Mouse (Mus musculus) gastrocnemius, postnatal 14 days (tissue): ENCODE data around the gene Stard3. TPM values are rescaled to one million over a fixed set of nuclear protein-coding genes. Genes with fewer than 3 reads are reported as not detected.
"Not testable (repeated sequence)": the region's sequence is repeated elsewhere in the genome, so short reads cannot be mapped to it uniquely, and the experiment has no call there.

Experiments used
- DNase-seq: peaks from one replicate; pipeline ENCODE4 v3.0.0; 2021; ENCODE audit warnings: mixed read lengths
- intact Hi-C: fragments of 180-260 bp; cut with DNase I; formaldehyde crosslinking; loops from one replicate; pipeline ENCODE4 v1.15.1; 2025; ENCODE audit warnings: low total_unique reads
- total RNA-seq, 2 experiments: library from RNA; stranded (reverse); gene quantifications; 2 replicates each; pipeline ENCODE4 v1.2.3; 2021

Gene Stard3
- total RNA-seq, 2 experiments from 2014 or later = 7.3 to 9.4 TPM

DNA sequence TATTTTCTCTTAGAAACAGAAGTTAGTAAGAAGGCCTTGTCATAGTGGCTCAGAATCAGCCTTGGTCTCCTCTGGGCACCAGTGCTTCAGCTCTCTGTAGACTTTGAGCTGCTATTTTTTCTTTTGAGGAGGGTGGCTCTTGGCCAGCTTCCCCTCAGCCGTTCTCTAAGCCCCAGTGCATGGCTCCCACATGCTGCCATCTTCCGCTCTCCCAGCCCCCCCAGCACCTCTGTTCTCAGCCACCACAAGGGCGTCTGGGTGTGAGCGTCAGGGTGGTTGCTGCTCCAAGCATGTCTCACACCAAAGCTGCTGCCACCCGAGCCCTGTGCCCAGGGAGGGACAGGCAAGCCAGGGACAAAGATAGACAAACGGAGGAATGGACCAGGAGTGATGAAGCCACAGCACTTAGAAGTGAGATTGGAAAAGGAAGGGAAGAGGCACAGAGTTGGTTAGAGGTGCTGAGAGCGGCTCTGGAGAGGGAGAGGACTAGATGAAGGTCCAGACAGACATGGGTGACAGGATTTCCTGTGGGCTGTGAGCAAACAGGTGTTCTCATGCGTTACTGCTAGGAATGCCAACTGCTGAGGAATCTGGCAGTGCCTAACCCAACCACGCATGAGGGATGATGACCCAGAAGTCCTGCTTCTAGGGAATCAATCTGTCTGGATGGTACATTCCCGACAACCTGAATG, 9.1 kb downstream of the Stard3 start:
- DNase-seq = no peak
- intact Hi-C loops = no loop called here

- no peak for DNase-seq
- intact Hi-C loops = no loop called here
Observed at GRCm38 (mm10) chr11:98367863-98368186, 9.7 kb downstream of the Stard3 start.

GRCm38 (mm10) chr11:98369337-98369736, 11.2 kb downstream of the Stard3 start:
- intact Hi-C loops = no loop called here
- no peak for DNase-seq

- no peak for DNase-seq
- intact Hi-C loops = no loop called here
Observed at GRCm38 (mm10) chr11:98370588-98370987, 12.4 kb downstream of the Stard3 start.

DNA sequence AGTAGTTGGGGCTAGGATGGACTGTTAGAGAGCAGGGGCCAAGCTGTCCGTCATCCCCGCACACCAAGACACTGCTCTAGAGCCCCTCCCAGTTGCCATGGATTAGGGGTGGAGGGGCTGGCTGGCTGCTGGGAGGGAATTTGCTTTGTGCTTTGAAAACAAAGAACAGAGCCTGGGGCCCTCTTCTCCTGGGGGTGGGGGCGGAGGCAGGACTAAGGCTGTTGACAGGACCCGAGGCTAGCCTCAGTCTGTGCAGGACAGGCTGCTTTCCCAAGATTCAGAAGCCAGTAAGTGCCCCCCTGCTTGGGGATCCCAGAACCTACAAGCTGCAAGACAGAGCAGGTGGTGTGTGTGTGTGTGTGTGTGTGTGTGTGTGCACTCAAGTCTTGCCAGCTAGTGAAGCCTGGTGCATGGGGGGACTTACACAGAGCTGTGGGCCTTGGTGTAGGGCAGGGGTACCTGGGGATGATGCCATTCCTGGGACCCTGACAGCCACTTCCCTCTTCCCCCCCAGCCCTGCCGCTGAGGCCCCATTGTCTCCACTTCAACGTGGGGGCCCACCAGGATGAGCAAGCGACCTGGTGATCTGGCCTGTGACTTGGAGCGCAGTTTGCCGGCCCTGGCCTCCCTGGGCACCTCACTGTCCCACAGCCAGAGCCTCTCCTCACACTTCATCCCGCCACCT, 13.5 kb downstream of the Stard3 start:
- intact Hi-C loops = no loop called here
- no peak for DNase-seq

- DNase-seq = peak; percentile 60
- intact Hi-C loops = no loop called here
Observed at GRCm38 (mm10) chr11:98372406-98372805, 14.2 kb downstream of the Stard3 start.

- DNase-seq = no peak
- intact Hi-C loops = no loop called here
Observed at GRCm38 (mm10) chr11:98373244-98373643, 15.1 kb downstream of the Stard3 start.

- no peak for DNase-seq
- intact Hi-C loops = no loop called here
Observed at GRCm38 (mm10) chr11:98374266-98374665, 16.1 kb downstream of the Stard3 start.

DNA sequence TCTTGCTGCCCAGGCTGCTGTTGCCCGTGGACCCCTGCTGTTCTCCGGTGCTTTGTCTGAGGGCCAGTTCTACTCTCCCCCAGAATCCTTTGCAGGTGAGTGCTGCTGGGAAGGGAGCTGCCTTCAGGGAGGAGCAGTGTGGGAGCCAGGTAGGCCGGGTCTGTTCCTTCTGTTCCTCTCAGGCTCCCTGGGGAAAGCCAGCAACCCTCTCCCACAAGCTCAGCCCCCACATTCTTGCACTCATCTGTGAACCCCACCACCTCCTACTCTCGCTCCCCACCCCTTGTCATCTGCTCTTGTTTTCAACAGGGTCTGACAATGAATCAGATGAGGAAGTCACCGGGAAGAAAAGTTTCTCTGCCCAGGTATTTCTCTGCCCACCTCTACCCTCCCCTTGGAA, 18.6 kb downstream of the Stard3 start:
- intact Hi-C loops = no loop called here

DNA sequence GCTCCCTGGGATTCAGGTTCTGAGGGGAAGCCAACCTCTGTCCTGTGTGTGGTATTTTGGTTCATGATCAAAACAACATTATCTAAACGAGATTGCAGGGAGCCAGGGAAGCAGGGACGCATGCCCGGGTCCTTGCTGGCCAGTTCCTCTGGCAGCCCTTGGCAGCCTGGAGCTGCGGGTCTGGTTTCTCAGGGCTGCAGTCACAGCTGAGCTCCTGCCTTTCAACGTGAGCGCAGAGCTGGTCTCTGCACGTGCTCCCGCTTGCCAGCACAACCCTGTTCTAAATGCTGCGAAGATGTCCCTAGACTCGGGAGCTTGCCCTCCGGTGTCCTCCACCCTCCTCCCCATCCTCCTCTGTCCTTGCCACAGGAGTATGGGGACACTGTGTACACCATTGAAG, 19.6 kb downstream of the Stard3 start:
- intact Hi-C loops = no loop called here
- DNase-seq = peak; percentile 64

More for the DNA sequence above, 18.6 kb downstream of the Stard3 start:
- no peak for DNase-seq

GRCm38 (mm10) chr11:98379379-98379778, 21.2 kb downstream of the Stard3 start:
- intact Hi-C loops = no loop called here
- DNase-seq = no peak

DNA sequence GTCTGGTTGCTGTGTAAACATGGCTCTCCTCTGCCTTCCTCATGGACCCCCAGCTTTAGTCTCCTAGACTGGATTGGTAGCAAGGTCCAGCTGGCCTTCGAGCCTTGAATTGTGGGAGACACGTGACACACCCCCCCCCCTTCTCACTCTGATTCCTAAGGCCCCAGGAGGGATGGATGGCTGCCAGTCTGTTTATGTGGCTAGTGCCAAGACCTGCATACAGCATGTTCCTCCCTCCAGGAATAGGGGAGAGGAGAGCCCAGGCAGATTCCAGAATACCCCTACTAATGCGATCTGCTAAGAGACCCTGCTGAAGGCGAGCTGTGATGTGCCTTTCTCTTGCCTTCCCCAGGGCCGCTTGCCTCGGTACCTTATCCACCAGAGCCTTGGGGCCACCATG, 21.9 kb downstream of the Stard3 start:
- intact Hi-C loops = no loop called here
- DNase-seq = no peak

GRCm38 (mm10) chr11:98381651-98382050, 23.5 kb downstream of the Stard3 start:
- intact Hi-C loops = no loop called here

DNA sequence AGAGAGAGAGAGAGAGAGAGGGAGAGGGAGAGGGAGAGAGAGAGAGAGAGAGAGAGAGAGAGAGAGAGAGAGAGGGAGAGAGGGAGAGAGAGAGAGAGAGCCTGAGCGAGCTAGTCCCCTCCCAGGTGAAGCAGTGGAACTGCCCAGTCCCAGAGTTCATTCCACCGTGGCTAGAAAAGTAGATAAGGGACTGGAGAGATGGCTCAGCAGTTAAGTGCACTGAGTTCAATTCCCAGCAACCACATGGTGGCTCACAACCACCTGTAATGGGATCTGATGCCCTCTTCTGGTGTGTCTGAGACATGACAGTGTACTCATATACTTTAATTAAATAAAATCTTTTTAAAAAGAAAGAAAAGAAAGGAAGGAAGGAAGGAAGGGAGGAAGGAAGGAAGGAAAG, 24.2 kb downstream of the Stard3 start:
- intact Hi-C loops, DNase-seq: not testable (repeated sequence)

More at GRCm38 (mm10) chr11:98381651-98382050, 23.5 kb downstream of the Stard3 start:
- no peak for DNase-seq

DNA sequence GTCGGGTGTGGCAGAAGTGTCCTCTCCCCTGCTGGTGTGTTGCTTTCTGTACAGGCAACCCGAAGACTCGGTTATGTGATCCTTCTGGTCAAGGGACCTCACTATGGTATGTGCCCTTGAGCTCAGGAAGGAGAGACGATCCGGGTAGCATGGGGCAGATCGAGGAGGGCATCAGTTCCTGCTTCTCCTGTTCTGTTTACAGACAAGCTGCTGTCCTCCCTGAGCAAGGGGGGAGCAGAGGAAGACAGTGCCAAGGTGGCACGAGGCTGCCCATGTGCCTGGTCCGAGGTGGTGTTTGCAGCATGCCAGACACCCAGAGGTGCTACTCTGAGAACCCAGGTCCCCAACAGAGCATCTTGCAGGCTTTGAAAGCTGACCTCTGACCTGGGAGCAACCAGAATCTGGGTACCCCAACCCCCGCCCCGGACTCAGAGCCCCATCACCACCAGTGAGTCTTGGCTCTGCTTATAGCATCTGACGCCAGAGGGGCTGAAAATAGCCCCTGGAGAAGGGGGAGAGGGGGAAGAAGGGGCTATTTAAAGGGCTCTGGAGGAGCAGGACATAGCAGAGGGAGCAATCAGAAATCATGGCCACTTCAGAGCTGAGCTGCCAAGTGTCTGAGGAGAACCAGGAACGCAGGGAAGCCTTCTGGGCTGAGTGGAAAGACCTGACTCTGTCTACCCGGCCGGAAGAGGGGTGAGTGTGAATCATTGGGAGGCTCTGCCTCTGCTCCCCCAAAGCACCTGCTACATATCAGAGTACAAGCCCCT, 25.3 kb downstream of the Stard3 start, which contains the start of gene Tcap:
TSS of gene Tcap (plus strand) at position 551 of the 770 bp plus-strand sequence.
- no peak for DNase-seq
- intact Hi-C loops = no loop called here

GRCm38 (mm10) chr11:98384216-98384615, 26.0 kb downstream of the Stard3 start:
- DNase-seq = no peak
- intact Hi-C loops = no loop called here

- intact Hi-C loops = loop anchor here (5.0 kb wide), 1 partner anchor 38 kb away; the partner anchor contains the start of gene Ppp1r1b
- peak; percentile 77 for DNase-seq
Observed at GRCm38 (mm10) chr11:98384721-98385637, 26.8 kb downstream of the Stard3 start.

DNA sequence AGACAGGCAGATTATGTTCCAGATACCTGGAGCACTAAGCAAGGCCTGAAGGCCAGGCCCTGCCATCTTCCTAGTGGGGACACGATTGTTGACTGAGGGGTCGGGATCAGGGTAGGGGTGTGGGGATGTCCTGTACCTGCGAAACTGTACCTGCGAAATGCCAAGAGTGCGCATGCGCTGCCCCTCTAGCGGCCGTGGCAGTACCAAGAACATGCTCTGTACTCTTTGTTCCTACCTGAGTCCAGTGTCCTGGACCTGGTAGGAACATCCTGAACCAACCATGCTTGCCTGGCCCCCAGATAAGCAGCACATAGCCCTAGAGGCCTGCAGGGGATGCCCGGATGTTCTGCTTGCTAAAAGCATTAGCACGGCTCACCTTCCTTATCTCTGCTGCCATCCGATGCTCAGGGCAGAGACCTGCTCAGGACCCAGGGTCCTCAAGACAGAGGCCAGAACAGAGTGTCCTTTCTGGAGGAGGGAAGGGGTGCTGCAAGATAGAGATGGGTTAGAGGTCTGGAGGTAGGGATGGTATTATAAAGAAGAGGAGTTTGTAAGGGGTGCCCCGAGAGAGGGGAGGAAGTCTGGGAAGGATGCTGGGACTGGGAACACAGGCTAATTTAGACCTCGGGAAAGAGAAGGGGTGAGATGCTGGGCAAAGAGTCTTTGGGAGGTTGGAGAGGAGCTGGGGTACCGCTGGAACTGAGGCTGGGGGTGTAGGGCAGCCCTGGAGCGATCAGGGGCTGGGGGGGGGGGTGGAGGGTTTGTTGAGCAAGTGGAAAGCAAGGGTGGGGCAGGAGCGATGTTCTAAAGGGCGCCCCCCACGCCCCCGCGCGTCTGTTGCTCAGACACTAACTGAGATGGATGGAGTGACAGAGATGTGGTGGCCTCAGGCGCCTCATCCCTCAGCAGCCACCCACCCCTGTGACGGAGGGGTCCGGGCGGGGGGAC, 27.7 kb downstream of the Stard3 start, which contains the start of gene Pnmt:
TSS of gene Pnmt (plus strand) at position 813 of the 948 bp plus-strand sequence.
- intact Hi-C loops = loop anchor here (5.0 kb wide), 1 partner anchor 39 kb away; the partner anchor contains the start of gene Ppp1r1b
- DNase-seq = no peak
